Mouse (Mus musculus): ENCODE data around the gene Ace. TPM values are rescaled to one million over a fixed set of nuclear protein-coding genes. Genes with fewer than 3 reads are reported as not detected.

Ace gene
- polyA plus RNA-seq, 1 experiment from 2014 or later = 0.65 TPM

Other genes starting within 250 kb of the Ace start
- 4.1 and 4.6 TPM in 2 replicates for gene Cyb561, start 14.6 kb upstream of the Ace start, polyA plus RNA-seq (2016; fragmentation: Nextera tagmentation; extraction: Ambion mirVana)
- gene Ace3, start 26.7 kb downstream of the Ace start, polyA plus RNA-seq (2016; fragmentation: Nextera tagmentation; extraction: Ambion mirVana) = not detected in 2 replicates
- gene Kcnh6, start 40.2 kb downstream of the Ace start, polyA plus RNA-seq (2016; fragmentation: Nextera tagmentation; extraction: Ambion mirVana) = 0.43 and 0.72 TPM in 2 replicates
- gene Dcaf7, start 68.9 kb downstream of the Ace start, polyA plus RNA-seq (2016; fragmentation: Nextera tagmentation; extraction: Ambion mirVana) = 60.4 and 69.6 TPM in 2 replicates
- 11.5 and 11.6 TPM in 2 replicates for gene Taco1, start 98.1 kb downstream of the Ace start, polyA plus RNA-seq (2016; fragmentation: Nextera tagmentation; extraction: Ambion mirVana)
- gene Map3k3, start 116.7 kb downstream of the Ace start, polyA plus RNA-seq (2016; fragmentation: Nextera tagmentation; extraction: Ambion mirVana) = 24.1 and 25.1 TPM in 2 replicates
- gene Gm10840, start 192.9 kb downstream of the Ace start, polyA plus RNA-seq (2016; fragmentation: Nextera tagmentation; extraction: Ambion mirVana) = not detected in 2 replicates
- 172 and 261 TPM in 2 replicates for gene Limd2, start 192.9 kb downstream of the Ace start, polyA plus RNA-seq (2016; fragmentation: Nextera tagmentation; extraction: Ambion mirVana)
- gene Strada, start 234.2 kb downstream of the Ace start, polyA plus RNA-seq (2016; fragmentation: Nextera tagmentation; extraction: Ambion mirVana) = 26.4 and 27.4 TPM in 2 replicates
- gene Ccdc47, start 248.4 kb downstream of the Ace start, polyA plus RNA-seq (2016; fragmentation: Nextera tagmentation; extraction: Ambion mirVana) = 85.0 and 91.2 TPM in 2 replicates
- gene Ddx42, start 249.0 kb downstream of the Ace start, polyA plus RNA-seq (2016; fragmentation: Nextera tagmentation; extraction: Ambion mirVana) = 63.7 and 70.3 TPM in 2 replicates